Mouse (Mus musculus): ENCODE measurements around the gene Hmgcl.
A peak's percentile ranks its signal among the peaks of the same experiment; 100 is the strongest.

The Hmgcl gene

DNA sequence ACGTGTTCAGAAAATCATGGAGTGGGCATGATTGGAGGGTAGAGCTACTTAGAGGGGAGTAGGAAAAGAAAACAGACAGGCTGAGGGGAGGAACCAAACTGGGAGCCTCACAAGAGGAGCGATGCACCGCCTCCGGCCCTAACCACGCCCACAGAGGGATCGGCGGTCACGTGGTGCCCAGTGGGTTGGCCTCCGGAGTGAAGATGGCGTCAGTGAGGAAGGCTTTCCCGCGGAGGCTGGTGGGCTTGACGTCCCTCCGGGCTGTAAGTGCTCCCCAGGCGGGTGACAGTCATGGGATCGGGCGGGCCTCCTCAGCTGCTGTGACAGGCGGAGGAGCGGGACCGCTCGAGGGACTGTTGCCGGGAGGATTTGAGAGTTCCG is at the start of gene Hmgcl:
Hmgcl (plus strand) TSS at position 171 of the 381 bp plus-strand sequence.
- DNase-seq (ENCODE audit: extremely low spot score, low read depth, low spot score): peak; percentile 71

DNA sequence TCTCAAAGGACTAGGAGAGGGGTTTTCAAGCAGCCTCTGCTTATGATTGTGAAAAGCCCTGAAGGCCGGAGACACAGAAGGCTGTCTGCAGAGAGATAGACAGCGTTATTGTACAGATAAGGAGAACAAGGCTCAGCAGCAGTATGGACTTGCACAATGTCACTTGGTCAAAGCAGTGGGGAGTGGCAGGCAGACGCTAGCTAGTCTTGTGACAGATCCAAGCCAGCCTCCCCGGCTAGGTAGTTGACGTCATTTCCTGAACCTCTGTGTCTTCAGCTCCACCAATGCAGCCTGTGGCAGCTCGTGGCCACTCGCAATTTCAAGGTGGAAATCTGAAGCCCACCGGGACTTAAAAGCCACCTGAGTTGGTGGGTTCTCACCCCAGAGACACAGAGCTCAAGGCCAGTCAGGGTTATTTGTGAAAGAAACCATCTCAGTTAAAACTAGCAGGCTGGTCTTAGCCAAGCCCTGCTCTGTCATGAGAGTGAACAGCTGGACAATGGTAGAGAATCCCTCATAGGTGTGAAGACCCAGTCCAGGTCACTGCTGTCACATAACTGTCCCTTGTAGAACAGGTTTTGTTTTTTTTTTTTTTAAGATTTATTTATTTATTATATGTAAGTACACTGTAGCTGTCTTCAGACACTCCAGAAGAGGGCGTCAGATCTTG is 47.7 kb upstream of the Hmgcl start:
- DNase-seq (ENCODE audit: extremely low spot score, low read depth, low spot score): no peak

DNA sequence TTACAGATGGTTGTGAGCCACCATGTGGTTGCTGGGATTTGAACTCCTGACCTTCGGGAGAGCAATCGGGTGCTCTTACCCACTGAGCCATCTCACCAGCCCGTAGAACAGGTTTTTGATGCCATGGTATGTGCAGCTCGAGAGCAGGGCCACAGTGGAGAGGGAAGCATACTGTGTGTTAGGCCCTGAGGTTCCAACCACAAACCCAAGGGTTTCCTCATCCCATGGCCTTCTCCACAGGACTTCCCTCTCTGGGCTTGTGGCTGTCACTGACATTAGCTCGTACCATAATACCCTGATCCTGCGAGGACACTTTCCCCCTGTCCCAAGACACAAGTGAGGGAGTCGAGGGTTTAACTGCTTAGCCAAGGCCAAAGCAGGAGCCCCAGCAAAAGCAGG is 47.2 kb upstream of the Hmgcl start:
- no peak for DNase-seq (ENCODE audit: extremely low spot score, low read depth, low spot score)

DNA sequence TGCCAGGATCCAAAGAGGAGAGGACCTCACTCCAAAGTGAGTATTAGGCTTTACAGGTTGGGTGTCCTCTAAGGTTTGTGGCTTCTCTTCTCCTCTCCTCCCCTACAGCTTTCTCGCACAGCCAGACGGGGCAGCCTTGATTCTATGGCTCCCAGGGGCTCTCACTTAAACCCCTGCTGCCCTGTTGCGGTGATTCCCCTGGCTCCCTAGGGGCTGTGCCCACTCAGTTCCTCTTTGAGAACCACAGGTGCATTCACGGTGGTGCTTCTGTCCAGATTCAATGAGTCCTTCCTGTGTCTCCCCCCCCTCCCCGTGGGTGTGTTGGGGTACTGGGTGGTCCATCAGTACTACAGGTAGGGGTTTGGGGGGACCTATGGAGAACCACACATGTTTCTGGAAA is 46.2 kb upstream of the Hmgcl start:
- DNase-seq (ENCODE audit: extremely low spot score, low read depth, low spot score): no peak

DNA sequence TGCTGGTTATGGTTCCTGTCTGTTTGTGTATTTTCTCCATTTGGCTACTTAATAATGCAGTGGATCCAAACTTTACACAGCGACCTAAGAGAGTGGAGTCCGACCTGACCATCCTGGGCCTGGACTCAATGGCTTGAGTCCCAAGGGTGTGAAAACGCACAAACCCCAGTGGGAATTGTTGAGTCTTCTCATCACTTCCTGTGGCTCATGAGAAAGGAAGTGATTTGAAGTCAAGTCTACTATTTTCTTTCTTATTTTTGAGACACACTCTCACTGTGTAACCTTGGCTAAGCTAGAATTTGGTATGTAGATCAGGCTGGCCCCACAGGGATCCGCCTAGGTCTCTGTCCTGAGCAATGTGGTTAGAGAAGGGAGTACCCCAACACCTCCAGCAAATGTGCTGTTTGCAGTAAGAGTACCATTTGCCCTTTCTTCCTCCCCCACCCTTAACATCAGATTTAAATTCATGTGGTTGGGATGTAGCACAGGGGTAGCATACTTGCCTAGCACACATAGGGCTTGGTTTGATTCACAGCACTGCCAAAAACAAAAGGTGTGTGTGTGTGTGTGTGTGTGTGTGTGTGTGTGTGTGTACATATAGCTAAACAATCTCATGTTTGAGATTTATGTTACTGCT is 43.5 kb upstream of the Hmgcl start:
- DNase-seq (ENCODE audit: extremely low spot score, low read depth, low spot score): no peak

DNA sequence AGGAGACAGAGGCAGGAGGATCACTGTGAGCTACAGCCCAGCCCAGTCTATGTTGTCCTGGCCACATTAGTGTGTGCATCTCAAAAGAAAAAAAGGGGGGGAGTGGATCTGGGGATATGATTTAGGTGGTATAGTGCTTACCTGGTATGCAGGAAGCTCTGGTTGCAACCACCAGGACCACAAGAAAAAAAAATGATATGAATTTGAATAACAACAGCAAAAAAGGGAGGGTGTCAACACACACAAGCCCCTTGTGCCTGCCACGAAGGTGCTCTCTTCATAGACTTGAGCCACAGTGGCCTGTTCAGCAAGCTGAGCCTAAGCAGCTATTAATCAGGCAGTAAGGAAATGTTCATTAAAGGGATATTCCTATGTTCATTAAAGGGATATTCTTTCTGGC is 41.4 kb upstream of the Hmgcl start:
- no peak for DNase-seq (ENCODE audit: extremely low spot score, low read depth, low spot score)

DNA sequence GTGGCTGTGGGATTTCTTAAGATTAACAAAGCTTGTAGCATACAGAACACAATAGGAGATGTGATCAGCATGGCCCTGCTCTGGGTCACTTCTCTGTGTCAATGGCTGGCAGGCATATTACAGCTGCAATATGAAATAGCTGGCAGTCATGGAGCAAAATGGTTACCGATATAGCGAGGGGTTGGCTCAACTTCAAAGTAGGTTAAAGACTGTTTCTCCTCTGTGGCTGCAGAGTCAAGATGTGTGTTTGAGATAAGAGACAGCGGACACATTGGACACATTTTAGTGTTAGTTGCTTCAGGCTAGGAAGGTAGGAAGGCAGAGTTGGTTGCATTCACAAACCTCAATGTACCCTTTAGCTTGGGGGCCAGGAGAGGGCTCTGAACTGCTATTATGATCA is 39.6 kb upstream of the Hmgcl start:
- DNase-seq (ENCODE audit: extremely low spot score, low read depth, low spot score): no peak

DNA sequence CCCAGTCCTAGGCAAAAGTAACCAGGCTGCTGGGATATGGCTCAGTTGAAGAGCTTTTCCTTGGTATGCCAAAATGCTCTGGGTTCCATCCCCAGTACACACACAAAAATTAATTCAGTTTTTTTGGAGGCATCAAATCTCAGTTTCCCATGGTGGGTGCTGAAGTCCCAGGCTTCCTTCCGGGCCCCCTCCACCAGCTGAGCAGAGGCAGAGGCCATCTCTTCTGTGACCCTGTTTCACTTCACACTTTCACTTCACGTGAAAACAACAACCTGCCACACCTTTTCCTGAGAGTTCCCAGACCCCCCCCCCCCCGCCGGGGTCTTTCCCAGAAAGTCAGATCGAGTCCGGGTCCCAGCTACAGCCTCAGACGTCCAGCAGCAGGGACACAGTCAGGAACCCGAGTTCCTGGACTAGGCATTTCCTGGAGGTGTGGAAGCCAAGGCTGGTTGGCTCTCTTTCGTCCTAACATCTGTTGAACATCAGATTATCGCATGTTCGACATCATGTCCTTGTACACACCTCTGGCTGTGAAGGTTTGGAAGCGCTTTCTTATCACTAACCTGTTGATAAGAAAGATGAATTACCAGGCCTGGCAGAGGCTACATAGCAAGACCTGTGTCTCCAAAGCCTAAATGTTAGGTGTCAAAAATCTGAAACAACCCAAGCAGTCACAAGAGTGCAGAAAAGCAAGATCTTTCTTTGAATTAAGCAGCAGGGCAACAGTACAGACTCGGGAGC is 36.8 kb upstream of the Hmgcl start:
- no peak for DNase-seq (ENCODE audit: extremely low spot score, low read depth, low spot score)

DNA sequence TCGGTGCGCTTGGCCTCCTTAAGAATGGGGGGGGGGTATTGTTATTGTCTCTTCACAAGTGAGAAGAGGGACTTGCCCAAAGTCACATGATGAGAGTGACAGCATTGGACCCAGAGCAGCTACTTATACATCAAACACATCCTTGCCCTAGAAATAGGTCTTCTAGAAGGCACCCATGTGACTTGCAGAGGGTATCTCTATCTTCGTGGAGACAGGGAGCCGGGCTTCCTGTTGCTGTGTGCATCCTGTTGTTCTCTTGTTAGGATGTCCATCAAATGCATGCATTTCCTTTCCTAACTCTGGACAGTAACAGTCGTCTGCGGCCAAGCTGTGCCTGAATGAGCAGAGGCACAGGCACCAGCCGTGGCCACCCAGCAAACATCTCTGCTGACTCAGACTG is 34.7 kb upstream of the Hmgcl start:
- no peak for DNase-seq (ENCODE audit: extremely low spot score, low read depth, low spot score)

DNA sequence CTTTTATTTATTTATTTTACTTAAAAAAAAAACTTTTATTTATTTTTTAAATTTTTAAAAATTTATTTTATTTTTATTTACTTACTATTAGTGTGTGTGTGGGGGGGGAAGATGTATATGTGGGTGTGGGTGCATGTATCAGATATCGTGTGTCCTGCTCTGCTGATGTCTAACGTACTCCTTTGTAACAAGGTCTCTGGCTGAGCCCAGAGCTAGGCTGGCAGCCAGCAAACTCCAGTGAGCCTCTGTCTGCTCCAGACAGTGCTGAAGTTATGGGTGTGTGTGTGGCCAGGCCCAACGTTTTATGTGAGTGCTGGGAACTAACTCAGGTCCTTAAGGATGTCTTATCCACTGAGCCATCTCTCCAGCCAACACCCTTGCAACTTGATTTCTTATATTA is 34.1 kb upstream of the Hmgcl start:
- no peak for DNase-seq (ENCODE audit: extremely low spot score, low read depth, low spot score)

DNA sequence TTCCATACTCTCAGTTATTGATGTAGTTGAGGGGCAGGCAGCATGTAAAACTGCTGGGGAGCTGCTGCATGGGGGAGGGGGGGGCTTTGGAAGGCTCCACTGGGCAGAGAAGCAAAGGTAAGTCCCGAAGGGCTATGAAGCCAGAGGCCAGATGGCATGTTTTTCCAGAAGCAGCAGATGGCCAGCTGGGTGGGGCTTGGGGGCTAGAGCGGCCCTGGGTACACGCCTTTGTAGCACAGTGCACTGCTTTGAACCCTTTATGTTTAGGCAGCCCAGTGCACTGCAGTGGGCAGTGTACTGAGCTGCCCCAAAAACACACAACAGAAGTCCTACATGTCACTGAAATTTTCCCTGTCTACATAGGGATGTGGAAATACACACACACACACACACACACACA is 33.4 kb upstream of the Hmgcl start:
- DNase-seq (ENCODE audit: extremely low spot score, low read depth, low spot score): no peak

DNA sequence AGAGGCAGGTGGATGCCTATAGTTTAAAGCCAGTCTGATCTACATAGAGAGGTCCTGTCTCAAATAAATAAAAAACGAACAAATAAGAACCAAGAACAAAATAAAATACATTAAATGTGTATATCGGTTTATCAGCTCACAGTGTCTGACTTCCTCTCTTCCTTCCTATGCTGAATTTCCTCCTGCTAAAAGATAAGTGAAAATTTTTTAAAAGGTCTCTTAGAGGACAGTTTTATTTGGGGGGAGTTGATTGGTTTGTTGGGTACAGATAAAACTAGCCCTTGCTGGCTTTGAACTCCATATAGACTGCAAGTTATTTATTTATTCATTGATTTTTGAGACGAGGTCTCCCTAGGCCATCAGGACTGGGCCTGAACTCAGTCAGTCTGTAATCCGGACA is 32.8 kb upstream of the Hmgcl start:
- no peak for DNase-seq (ENCODE audit: extremely low spot score, low read depth, low spot score)

DNA sequence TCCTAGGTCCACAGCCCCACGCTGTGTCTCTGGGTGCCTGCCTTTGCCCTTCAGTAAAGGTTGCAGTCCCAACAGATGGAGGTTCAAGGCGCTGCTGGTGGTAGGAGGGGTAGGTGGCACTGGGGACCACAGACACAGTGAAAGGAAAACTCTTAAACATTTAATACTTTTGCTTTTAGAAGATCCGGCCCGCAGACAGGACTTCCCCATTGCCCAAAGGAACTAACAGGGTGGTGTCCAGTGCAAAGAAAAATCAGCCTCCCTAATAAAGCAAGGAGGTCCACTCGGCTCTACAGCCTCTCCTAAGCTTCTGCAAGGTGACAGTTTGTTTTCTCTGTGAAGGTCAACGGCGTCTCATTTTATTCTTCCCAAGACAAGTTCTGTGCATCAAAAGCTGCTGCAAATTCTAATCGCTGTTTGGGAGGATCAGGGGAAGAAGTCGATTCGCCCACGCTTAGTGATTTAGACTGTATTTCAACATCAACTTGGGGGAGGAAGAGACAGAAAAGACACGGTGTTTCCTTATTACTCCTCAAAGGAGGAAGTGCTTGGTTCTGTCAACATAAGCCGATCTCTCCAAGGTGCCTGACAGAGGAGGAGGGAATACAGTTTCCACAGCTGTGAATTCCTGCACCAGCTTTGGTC is 27.5 kb upstream of the Hmgcl start:
- DNase-seq (ENCODE audit: extremely low spot score, low read depth, low spot score): no peak

DNA sequence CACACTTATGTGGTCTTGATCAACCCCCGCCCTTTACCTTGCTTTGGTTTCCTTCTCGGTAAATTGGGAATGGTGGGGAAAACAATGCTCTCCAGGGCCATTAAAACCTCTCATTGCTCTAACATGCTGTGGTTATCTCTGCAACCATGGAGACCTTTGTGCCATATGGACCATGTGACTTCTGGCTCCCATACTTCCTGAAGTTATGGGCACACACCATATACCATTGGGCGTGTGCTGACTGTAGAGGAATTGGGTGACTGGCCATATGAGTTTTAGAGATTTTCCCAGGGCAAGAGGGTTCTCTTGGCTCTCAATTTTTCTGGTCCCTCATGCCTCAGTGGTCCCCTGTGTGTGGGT is 27.0 kb upstream of the Hmgcl start:
- no peak for DNase-seq (ENCODE audit: extremely low spot score, low read depth, low spot score)

DNA sequence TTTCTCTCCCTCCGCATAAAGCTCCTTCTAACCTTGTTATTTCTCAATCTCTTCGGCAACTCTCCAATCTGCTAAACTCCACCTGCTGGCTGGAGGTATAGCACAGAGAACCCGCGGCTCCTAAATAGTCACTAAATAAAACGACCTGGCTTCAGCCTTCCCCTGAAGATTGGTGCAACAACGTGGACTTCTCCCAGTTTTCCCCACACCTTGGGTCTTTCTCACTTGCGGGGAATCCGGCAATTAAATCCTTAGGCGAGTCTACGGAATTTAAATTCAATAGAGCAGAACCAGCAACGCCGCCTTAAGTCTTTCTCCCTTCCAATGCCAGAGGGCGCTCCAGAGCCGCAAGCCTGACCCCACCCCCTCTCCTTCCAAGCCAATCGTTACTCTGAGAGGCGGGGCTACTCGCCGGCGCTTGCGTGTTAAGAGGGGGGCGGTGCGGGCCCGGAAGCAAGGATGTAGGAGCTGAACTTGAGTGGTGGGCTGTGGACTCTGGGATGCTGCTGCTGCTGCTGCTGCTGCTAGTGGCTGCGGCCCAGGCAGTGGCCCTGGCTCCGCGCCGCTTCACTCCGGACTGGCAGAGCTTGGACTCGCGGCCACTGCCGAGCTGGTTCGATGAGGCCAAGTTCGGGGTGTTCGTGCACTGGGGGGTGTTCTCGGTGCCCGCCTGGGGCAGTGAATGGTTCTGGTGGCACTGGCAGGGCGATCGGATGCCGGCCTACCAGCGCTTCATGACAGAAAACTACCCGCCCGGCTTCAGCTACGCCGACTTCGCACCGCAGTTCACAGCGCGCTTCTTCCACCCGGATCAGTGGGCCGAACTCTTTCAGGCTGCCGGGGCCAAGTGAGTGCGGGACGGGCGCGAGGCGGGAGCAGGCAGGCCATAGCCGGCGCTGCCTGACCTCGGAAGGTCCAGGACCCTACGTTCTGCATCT is 25.7 kb upstream of the Hmgcl start, which contains the start of gene Fuca1:
Fuca1 (plus strand) TSS at position 432 of the 938 bp plus-strand sequence.
- DNase-seq (ENCODE audit: extremely low spot score, low read depth, low spot score): peak; percentile 83

DNA sequence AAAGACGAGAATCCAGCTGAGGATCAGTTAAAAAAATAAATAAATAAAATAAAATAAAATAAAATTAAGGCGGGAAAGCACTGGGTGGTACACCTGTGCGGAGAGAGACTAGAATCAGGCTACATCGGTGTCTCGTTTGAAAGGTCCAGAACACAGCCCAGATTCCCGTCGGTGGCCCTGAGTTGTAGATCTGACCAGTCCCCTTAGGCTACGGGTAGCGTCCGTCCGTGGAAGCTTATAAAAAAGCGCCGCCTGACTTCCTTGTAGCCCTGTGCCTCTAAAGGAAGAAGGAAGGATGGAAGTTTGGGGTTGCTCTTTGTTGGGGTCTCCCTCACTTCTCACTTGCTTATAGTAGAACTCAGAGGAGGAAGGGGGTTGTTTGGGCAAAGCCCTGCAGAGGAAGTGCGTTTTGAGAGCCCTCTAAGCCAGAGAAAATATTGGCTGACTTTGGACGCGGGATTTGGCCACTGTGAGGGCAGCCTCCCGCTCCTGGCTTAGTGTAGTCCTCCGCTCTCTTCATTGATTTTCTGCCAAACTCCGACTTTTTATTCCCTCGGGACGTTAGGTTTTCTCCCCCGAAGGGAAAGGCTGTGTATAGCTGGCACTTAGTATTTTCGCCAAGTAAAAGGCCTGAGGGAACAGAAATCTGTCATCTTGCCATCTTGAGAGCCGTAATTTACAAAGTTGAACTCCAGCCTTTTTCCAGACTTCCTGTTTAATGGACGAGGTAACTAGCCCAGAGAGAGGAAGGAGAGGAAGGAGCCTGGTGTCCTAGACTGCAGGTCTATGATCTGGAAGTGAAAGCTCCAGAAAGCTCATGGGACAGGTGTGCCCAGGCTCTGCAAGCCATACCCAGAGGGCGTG is 24.8 kb upstream of the Hmgcl start:
- no peak for DNase-seq (ENCODE audit: extremely low spot score, low read depth, low spot score)

DNA sequence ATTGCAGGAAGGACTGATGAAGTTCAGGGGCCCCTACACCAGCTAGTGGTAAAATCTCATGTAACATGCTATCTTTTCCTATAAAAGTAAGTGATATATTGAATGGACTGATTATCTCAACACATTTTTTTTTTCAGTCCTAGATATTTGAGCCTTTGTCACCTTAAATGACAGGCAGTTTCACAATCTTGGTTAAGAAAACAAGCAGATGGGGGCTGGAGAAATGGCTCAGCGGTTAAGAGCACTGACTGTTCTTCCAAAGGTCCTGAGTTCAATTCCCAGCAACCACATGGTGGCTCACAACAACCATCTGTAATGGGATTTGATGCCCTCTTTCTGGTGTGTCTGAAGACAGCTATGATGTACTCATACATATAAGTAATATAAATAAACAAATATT is 24.1 kb upstream of the Hmgcl start:
- no peak for DNase-seq (ENCODE audit: extremely low spot score, low read depth, low spot score)

DNA sequence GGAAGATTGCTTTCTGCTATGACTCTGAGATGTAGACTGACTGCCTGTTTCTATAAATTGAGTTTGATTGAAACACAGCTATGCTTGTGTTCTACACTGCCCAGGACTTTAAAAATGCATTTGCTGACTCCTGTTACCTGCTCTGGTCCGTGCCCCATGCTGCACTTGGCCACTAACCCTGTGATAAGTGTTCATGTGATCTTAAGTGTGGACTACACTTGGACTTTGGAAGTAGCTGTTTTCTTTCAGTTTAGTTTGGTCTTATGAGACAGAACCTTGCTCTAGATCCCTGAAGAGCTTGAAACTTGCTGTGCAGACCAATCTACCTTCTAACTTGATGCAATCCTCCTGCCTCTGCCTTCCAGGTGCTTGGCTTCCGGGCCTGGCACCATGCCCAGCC is 21.8 kb upstream of the Hmgcl start:
- DNase-seq (ENCODE audit: extremely low spot score, low read depth, low spot score): no peak

DNA sequence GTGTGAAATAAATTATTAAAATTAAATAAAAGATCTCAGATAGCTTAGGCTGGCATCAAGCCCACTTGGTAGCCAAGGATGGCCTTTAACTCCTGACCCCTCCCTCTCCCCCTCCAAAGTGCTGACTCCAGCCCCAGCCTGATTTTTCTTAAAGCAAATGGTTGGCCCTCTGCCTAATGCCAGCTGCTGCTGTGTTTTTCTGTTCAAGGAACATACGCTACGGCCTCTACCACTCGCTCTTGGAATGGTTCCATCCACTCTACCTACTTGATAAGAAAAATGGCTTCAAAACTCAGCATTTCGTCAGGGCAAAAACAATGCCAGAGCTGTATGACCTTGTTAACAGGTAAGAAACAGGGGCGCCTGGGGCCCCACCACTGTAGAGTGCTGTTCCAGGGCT is 20.9 kb upstream of the Hmgcl start:
- DNase-seq (ENCODE audit: extremely low spot score, low read depth, low spot score): no peak

Measured in hindlimb bud, embryonic 11.5 days (tissue).